Mouse (Mus musculus) CH12.LX (cell line): ENCODE data around the gene Ralgps2. TPM values are rescaled to one million over a fixed set of nuclear protein-coding genes. Genes with fewer than 3 reads are reported as not detected.

Source experiments
- DNase-seq: peaks from one replicate; pipeline ENCODE4 v3.0.0-alpha.2; 2013; ENCODE audit errors: extremely low read depth
- H3K27ac ChIP-seq: 2 replicates; pipeline ENCODE4 v1.5.1; 2012; ENCODE audit warnings: low read depth, mild to moderate bottlenecking, control low read depth, moderate library complexity; ENCODE audit not compliant: insufficient read depth
- H3K27me3 ChIP-seq: replicated peaks from 2 replicates; pipeline ENCODE3; 2012; ENCODE audit warnings: inconsistent platforms
- H3K36me3 ChIP-seq, 2 experiments: replicated peaks in 1 of 2; 2 replicates each; pipeline versions ENCODE3 to v1.6.1; 2012; ENCODE audit warnings: inconsistent platforms in 1 of 2, low read length in 1 of 2, mild to moderate bottlenecking in 1 of 2, mixed read lengths in 1 of 2, moderate library complexity in 1 of 2; ENCODE audit not compliant: control insufficient read depth in 1 of 2, insufficient read depth in 1 of 2
- H3K4me1 ChIP-seq, 2 experiments: 2 replicates each; pipeline ENCODE4 v1.6.1; 2012; ENCODE audit warnings: inconsistent platforms in 1 of 2, moderate library complexity in 1 of 2; ENCODE audit not compliant: insufficient read depth in 2 of 2, control insufficient read depth in 1 of 2
- H3K4me2 ChIP-seq: 2 replicates; pipeline ENCODE4 v1.6.1; 2012; ENCODE audit warnings: low read depth, mild to moderate bottlenecking, control low read depth; ENCODE audit not compliant: poor library complexity, insufficient read depth, severe bottlenecking
- H3K4me3 ChIP-seq, 3 experiments: fragments of 150-350 bp in 1 of 3; sonication (generic) in 1 of 3; replicated peaks in 1 of 3; 2 replicates each; pipeline versions ENCODE3 to v1.5.1; 2011 to 2012; ENCODE audit warnings: low read depth in 2 of 3, low read length in 2 of 3, mild to moderate bottlenecking in 2 of 3, moderate library complexity in 2 of 3, control low read depth in 1 of 3, improper control_type of control experiment in 1 of 3, inconsistent platforms in 1 of 3, mixed read lengths in 1 of 3; ENCODE audit not compliant: poor library complexity in 1 of 3
- H3K79me2 ChIP-seq: replicated peaks from 2 replicates; pipeline ENCODE4 v1.6.1; 2012; ENCODE audit warnings: mild to moderate bottlenecking, moderate library complexity; ENCODE audit not compliant: control insufficient read depth, poor library complexity, insufficient read depth, severe bottlenecking; ENCODE audit errors: extremely low read depth
- H3K9ac ChIP-seq: 2 replicates; pipeline ENCODE4 v1.6.1; 2012; ENCODE audit warnings: low read depth, mild to moderate bottlenecking, control low read depth, moderate library complexity; ENCODE audit not compliant: insufficient read depth
- H3K9me3 ChIP-seq: replicated peaks from 2 replicates; pipeline ENCODE3; 2012; ENCODE audit warnings: low read length, inconsistent platforms, mixed read lengths
- BHLHE40 ChIP-seq: IDR thresholded peaks from 2 replicates; pipeline ENCODE4 v1.6.1; 2011; ENCODE audit warnings: mild to moderate bottlenecking, low read depth, low read length, improper control_type of control experiment
- CTCF ChIP-seq, 2 experiments: IDR thresholded peaks in 1 of 2; conservative IDR thresholded peaks in 1 of 2; 2 replicates each; pipeline ENCODE4 v1.5.1; 2011 to 2012; ENCODE audit warnings: low read depth in 2 of 2, low read length in 2 of 2, improper control_type of control experiment in 1 of 2, inconsistent platforms in 1 of 2, mild to moderate bottlenecking in 1 of 2, moderate library complexity in 1 of 2
- ETS1 ChIP-seq: conservative IDR thresholded peaks from 2 replicates; pipeline ENCODE4 v1.6.1; 2012; ENCODE audit warnings: low read depth, mild to moderate bottlenecking, inconsistent platforms, low read length, improper control_type of control experiment, moderate library complexity
- GABPA ChIP-seq: IDR thresholded peaks from 2 replicates; pipeline ENCODE4 v1.6.1; 2012; ENCODE audit warnings: low read depth, low read length, improper control_type of control experiment, inconsistent platforms; ENCODE audit not compliant: insufficient replicate concordance
- HCFC1 ChIP-seq: IDR thresholded peaks from 2 replicates; pipeline ENCODE4 v1.6.1; 2012; ENCODE audit warnings: low read depth, mild to moderate bottlenecking, inconsistent platforms, low read length, improper control_type of control experiment
- JUN ChIP-seq: IDR thresholded peaks from 2 replicates; pipeline ENCODE4 v1.6.1; 2011; ENCODE audit warnings: low read depth, mild to moderate bottlenecking, low read length, improper control_type of control experiment, moderate library complexity; ENCODE audit not compliant: insufficient read depth
- JUND ChIP-seq: conservative IDR thresholded peaks from 2 replicates; pipeline ENCODE4 v1.6.1; 2011; ENCODE audit warnings: low read depth, low read length, improper control_type of control experiment
- KAT2A ChIP-seq: IDR thresholded peaks from 2 replicates; pipeline ENCODE4 v1.6.1; 2012; ENCODE audit warnings: low read length, improper control_type of control experiment, inconsistent platforms; ENCODE audit not compliant: insufficient replicate concordance
- MYC ChIP-seq: IDR thresholded peaks from 2 replicates; pipeline ENCODE4 v1.6.1; 2011; ENCODE audit warnings: low read depth, mild to moderate bottlenecking, improper control_type of control experiment, low read length
- NELFE ChIP-seq: IDR thresholded peaks from 2 replicates; pipeline ENCODE4 v1.6.1; 2011; ENCODE audit warnings: low read depth, low read length, improper control_type of control experiment
- RAD21 ChIP-seq: IDR thresholded peaks from 2 replicates; pipeline ENCODE4 v1.6.1; 2011; ENCODE audit warnings: low read depth, mild to moderate bottlenecking, low read length, improper control_type of control experiment, moderate library complexity
- RCOR1 ChIP-seq: conservative IDR thresholded peaks from 2 replicates; pipeline ENCODE4 v1.6.1; 2012; ENCODE audit warnings: low read depth, mild to moderate bottlenecking, inconsistent platforms, low read length, improper control_type of control experiment
- SIN3A ChIP-seq: IDR thresholded peaks from 2 replicates; pipeline ENCODE4 v1.6.1; 2012; ENCODE audit warnings: low read length, improper control_type of control experiment, inconsistent platforms
- TBP ChIP-seq: conservative IDR thresholded peaks from 2 replicates; pipeline ENCODE4 v1.6.1; 2011; ENCODE audit warnings: low read depth, low read length, improper control_type of control experiment
- ZMIZ1 ChIP-seq: IDR thresholded peaks from 2 replicates; pipeline ENCODE4 v1.6.1; 2012; ENCODE audit warnings: low read depth, mild to moderate bottlenecking, inconsistent platforms, low read length, improper control_type of control experiment
- dilution Hi-C: fragments of 300-500 bp; cut with MboI; formaldehyde crosslinking; loops from 2 replicates; pipeline ENCODE4 v1.14.3; 2020; ENCODE audit warnings: low sequenced_read_pairs; ENCODE audit not compliant: extremely low pct_unique_long_range_greater_than_20kb, extremely low pct_ligation_motif_present
- in situ Hi-C: fragments of 300-500 bp; cut with MboI; formaldehyde crosslinking; loops from 3 replicates; pipeline ENCODE4 v1.14.3; 2019; ENCODE audit warnings: low sequenced_read_pairs, low pct_ligation_motif_present, low pct_unique_long_range_greater_than_20kb, mixed read lengths
- polyA plus RNA-seq: library from polyadenylated mRNA; unstranded; fragments of >175 nt; gene quantifications from 2 replicates; pipeline ENCODE4 v1.2.1, GENCODE M21; 2012; ENCODE audit warnings: low read depth; ENCODE audit not compliant: insufficient read length
- total RNA-seq, 2 experiments: library from RNA; depleted of rRNA; stranded (reverse); fragments of 300-350 nt in 1 of 2; fragments of >200 nt in 1 of 2; gene quantifications; 2 replicates each; pipeline ENCODE4 v1.2.3; 2012 to 2014

Ralgps2 gene
- total and polyA plus RNA-seq, 3 experiments, result 65.1 to 149 (median 133) TPM

DNA sequence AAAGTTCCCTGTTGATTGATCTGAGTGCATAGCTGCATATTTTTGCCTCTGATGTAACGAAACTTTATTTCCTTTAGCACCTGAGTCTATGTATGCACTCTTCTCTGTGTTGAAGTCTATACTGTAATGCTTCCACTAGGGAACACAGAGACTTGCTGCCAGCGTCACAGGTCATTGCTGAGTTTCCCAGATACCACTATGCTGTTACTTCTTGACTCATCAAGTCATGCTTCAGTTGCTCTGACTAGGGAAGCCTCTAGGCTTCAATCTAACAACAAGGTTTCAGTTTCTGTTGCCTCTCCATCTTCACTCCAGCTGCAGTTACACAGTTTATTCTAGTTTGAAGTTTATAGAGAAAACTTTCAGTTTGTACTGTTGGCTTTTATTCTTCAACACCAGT is 28.5 kb downstream of the Ralgps2 start (continued):
- no peak for TF ChIP-seq GABPA
- TF ChIP-seq TBP, result peak; percentile 57; the same call in 1 of the 2 replicates
- TF ChIP-seq BHLHE40, result peak; percentile 82
- peak; percentile 93 for TF ChIP-seq RCOR1
- peak; percentile 38 for TF ChIP-seq HCFC1
- peak; percentile 92 for TF ChIP-seq SIN3A
- peak; percentile 80; the same call in 1 of the 2 replicates for TF ChIP-seq MYC

DNA sequence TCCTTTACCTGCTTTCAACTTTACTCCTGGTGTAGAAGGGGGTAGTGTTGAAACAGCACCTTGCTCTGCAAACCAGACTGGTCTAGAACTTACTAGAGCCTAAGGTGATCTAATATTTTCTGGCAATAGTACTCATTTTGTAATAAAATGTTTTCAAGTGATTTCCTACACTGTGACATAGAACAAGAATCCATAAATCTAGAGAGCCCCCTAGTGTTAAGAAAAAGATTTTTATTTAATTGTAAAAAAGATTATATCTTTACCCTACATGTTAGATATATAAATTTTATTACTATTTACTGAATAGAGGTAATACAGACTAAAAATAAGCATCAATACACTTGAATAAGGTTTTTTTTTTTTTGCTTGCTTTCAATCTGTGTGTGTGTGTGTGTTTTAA is 29.6 kb downstream of the Ralgps2 start:
- in situ Hi-C loops, result no loop called here
- H3K27me3 ChIP-seq, result no peaks in the 10 kb centered on the region
- dilution Hi-C loops, result no loop called here
- no peak overlapping the region for H3K4me3 ChIP-seq
- no peaks in the 10 kb centered on the region for H3K9me3 ChIP-seq
- peaks cover 15 to 65% of the 10 kb centered on the region in 2 experiments for H3K4me1 ChIP-seq
- H3K27ac ChIP-seq, result no peak overlapping the region
- DNase-seq, result no peak
- H3K79me2 ChIP-seq, result peaks cover 82% of the 10 kb centered on the region
- TF ChIP-seq GABPA (no peak), CTCF (conservative IDR thresholded peaks at IDR 0.05 in 1 of 2, IDR thresholded peaks at IDR 0.05 in 1 of 2; ENCODE audit: low read depth in 2 of 2, low read length in 2 of 2) (peak in 1 of 2 experiments; percentile 42; a peak in 1 of 4 replicates), ETS1 (no peak), KAT2A (no peak), TBP (no peak), RAD21 (peak; percentile 25), JUND (no peak)
- TF ChIP-seq, all 38 proteins: peak for 2
- H3K4me2 ChIP-seq, result no peak overlapping the region
- H3K9ac ChIP-seq, result no peak overlapping the region
- H3K36me3 ChIP-seq, result peaks cover 27 to 42% of the 10 kb centered on the region in 2 experiments

DNA sequence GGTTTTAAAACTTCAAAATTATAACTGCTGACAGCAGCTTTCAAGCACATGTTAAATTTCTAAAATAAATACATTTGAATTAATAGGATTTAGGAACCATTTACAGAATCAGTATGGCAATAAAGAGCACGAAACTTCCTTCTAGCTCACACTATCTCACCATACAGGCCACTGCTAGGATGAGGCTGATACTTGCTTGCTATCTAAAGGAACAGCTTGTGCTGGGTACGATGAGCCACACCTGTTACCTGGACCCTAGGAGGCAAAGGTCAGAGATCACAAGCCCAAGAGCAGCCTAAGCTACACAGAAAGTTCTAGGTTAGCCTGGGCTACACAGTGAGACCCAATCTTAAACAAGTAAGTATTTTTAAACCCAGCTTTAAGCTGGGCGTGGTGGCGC is 30.2 kb downstream of the Ralgps2 start:
- Histone ChIP-seq H3K4me3 (no peak overlapping the region), H3K4me2 (no peak overlapping the region), H3K9ac (no peak overlapping the region), H3K27ac (no peak overlapping the region), H3K79me2 (peaks cover 78% of the 10 kb centered on the region), H3K36me3 (peaks cover 29 to 44% of the 10 kb centered on the region in 2 experiments), H3K9me3 (no peaks in the 10 kb centered on the region), H3K4me1 (peaks cover 14 to 61% of the 10 kb centered on the region in 2 experiments), H3K27me3 (no peaks in the 10 kb centered on the region)
- DNase-seq, result no peak
- dilution Hi-C loops, result no loop called here
- in situ Hi-C loops, result no loop called here
- TF ChIP-seq JUND (no peak), JUN (no peak), RCOR1 (no peak), ZMIZ1 (no peak), NELFE (no peak)
